Mouse (Mus musculus) lung, adult 2 months (tissue): ENCODE data around the gene Gm7030. TPM values are rescaled to one million over a fixed set of nuclear protein-coding genes. Genes with fewer than 3 reads are reported as not detected.
"Not testable (repeated sequence)": the region's sequence is repeated elsewhere in the genome, so short reads cannot be mapped to it uniquely, and the experiment has no call there.

Experiments used
- DNase-seq: peaks from one replicate; pipeline ENCODE4 v3.0.0; 2022
- H3K4me1 ChIP-seq: fragments of 200-500 bp; 2 replicates; pipeline ENCODE4 v1.6.1; 2011; ENCODE audit warnings: low read length; ENCODE audit not compliant: control insufficient read depth, insufficient read depth
- H3K4me3 ChIP-seq: fragments of 200-500 bp; replicated peaks from 2 replicates; pipeline ENCODE3; 2011; ENCODE audit warnings: low read depth, mild to moderate bottlenecking, control low read depth, low read length; ENCODE audit errors: extremely low read depth
- CTCF ChIP-seq: fragments of 200-500 bp; IDR thresholded peaks from 2 replicates; pipeline ENCODE4 v1.5.1; 2011; ENCODE audit warnings: mild to moderate bottlenecking, low read length, control low read depth; ENCODE audit not compliant: insufficient read depth
- POLR2A ChIP-seq: fragments of 200-500 bp; IDR thresholded peaks from 2 replicates; pipeline ENCODE4 v1.6.1; 2011; ENCODE audit warnings: low read depth, mild to moderate bottlenecking, control low read depth, low read length, borderline replicate concordance; ENCODE audit errors: extremely low read depth
- WGBS: fragments of 180-500 bp; shearing (Covaris S2); methylation state at CpG from one replicate; pipeline ENCODE4 v1.1.7; 2018; 5-methylcytosine and 5-hydroxymethylcytosine counted together
- polyA plus RNA-seq: library from polyadenylated mRNA; depleted of rRNA; stranded (reverse); fragments of >200 nt; gene quantifications from 2 replicates; pipeline ENCODE4 v1.2.3, GENCODE M21; 2012

Gm7030 gene
- polyA plus RNA-seq, 1 experiment, result not detected

DNA sequence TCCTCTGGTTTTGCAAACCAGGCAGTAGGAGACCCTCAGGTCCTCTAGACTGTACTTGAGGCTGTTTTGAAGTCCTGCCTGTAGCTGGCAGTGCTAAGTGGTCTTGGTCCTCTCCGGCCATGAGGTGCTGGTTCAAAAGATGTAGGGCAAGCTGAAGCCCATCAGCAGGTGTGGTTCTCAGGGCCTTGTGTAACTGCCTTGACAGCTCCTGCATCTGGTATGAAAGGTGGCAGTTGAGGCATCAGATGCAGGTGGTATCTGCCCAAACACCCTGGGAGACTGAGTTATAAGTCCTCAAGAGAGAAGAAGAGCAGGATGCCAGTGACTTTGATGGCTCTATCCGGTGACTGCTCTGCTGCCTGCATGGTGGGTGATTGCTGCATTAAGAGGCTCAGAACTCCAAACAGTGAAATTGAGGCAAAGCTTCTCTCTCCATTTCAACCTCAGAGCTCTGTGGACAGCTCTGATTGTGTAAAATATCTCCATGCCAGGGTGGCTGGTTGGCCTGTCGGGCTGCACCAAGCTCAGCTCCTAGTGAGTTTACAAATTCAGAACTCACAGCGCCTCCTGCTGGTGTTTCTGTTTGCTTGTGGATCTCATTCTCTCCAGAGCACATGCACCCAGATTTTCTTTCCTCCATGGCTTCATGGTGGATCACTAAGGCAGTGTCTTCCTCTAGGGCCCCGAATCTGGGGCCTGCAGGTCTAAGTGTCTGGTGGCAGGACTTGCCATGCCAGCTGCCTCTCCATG is 2.5 kb upstream of the Gm7030 start:
- no peak overlapping the region for H3K4me3 ChIP-seq
- DNase-seq, result no peak
- no peak for TF ChIP-seq CTCF
- TF ChIP-seq POLR2A, result no peak
- no peaks in the 10 kb centered on the region for H3K4me1 ChIP-seq
- WGBS, result 71% methylated on average over 5 of the region's 5 CpGs

DNA sequence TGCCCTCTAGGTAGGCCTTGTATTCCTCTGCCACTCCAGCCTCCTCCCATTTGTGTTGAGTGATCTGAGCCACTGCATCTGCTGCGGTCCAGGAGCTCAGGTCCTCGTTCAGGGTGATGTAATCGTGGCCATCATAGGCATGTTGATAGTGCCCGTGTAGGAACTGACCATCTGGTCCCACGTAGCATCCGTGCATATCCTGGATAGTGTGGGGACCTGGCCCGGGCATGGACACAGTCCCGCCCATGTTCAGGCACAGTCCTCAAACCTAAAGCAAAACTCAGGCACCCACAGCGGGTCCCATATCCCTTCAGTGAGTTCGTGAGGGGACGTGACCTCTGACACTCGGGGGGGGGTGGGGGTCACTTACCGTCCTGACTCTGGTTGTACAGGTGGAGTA is 700 bp downstream of the Gm7030 start:
- not testable (repeated sequence) for H3K4me1 ChIP-seq, H3K4me3 ChIP-seq, DNase-seq
- 62% methylated on average over 12 of the region's 13 CpGs for WGBS

DNA sequence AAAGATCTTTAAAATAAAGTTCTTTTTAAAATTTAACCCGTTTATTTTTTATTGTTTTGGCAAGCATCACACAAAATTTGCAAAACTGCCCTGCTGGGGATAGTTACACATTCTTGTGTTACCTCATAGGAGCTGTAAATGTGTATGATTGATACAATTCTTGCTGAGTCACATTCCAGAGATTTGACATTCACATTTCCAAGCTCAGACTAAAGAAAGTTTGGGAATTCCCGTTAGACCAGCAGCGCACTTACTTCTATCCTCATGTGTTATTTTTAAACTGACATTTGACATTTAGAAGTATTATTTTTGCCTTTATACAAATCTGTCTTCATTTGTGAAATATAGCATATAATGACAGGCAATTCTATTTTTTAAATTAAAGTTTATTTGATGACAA is 5.1 kb downstream of the Gm7030 start:
- WGBS, result 62% methylated on average over 3 of the region's 3 CpGs
- DNase-seq, H3K4me3 ChIP-seq, H3K4me1 ChIP-seq: not testable (repeated sequence)

DNA sequence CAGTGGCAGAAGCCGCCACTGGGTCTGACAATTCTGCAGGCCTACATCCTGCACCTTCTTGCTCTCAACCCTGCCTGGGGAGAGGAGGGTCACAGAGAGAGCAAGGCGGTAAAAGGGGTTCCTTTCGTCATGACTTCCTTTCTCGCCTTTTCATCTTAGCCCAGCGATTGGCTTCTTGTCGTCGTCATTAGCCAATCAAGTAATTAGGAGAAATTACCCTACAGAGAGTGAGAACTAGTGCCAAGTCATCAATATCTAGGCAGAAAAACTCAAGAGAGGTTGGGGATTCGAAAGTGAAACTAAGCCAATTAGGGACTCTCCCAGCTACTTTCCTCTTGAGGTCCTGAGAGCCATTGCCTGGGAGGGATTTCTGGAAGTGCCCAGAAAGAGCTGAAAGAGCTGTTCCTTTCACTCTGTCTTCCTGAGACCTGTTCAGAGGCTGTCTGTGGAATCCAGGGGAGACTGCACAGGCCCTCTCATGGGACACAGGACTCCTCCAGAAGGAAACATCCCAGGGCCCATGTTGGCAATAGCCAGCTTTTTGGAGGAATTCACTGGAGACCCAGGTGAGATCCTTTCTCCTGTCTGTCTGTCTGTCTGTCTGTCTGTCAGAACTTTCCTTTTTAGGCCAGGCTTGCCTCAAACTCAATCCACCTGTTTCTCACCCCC is 7.7 kb downstream of the Gm7030 start, which contains the start of gene Gm19684:
Gene Gm19684 (plus strand): TSS at position 327 of the 669 bp plus-strand sequence.
- peak; percentile 46 for DNase-seq
- peak within 1 kb of the TSS; percentile 61 for H3K4me3 ChIP-seq
- TF ChIP-seq POLR2A, result peak; percentile 87; the same call in 1 of the 2 replicates
- WGBS, result 2% methylated on average over 8 of the region's 8 CpGs
- H3K4me1 ChIP-seq, result not testable (repeated sequence)

GRCm38 (mm10) chr17:36120839-36121238 is 8.4 kb downstream of the Gm7030 start:
- not testable (repeated sequence) for DNase-seq, H3K4me1 ChIP-seq
- H3K4me3 ChIP-seq, result peak overlapping the region; percentile 21
- WGBS, result 22% methylated on average over 18 of the region's 18 CpGs

GRCm38 (mm10) chr17:36116545-36116944 is 12.7 kb downstream of the Gm7030 start:
- H3K4me1 ChIP-seq, H3K4me3 ChIP-seq, DNase-seq: not testable (repeated sequence)
- 30% methylated on average over 3 of the region's 3 CpGs for WGBS

GRCm38 (mm10) chr17:36113979-36114593 is 15.1 kb downstream of the Gm7030 start:
- H3K4me3 ChIP-seq, H3K4me1 ChIP-seq: not testable (repeated sequence)
- whole genome bisulfite sequencing, result 24% methylated on average over 6 of the region's 6 CpGs
- peak; percentile 27 for DNase-seq
- TF ChIP-seq CTCF, result peak; percentile 45

DNA sequence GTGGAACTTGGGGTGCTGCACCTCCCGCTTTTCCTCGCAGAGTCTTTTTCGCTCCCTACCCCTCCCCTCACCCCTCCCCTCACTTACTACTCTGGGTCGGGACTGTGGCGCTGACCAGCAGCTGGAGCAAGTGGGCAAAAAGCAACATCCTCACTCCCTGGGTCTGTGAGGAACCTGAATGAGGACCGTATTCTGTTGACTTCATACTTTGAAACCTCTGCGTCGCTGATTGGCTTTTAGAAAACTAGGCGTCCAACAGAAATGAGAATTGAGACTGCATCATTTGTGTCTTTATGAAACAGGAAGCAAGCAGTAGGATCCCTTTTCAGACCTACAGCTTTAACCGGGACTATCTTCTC is 17.7 kb downstream of the Gm7030 start:
- under 1% methylated on average over 10 of the region's 10 CpGs for WGBS

GRCm38 (mm10) chr17:36110641-36111509 is 18.4 kb downstream of the Gm7030 start:
- DNase-seq, result peak; percentile 39
- WGBS, result 2% methylated on average over 57 of the region's 57 CpGs
- H3K4me3 ChIP-seq, result peak overlapping the region; percentile 31
- not testable (repeated sequence) for H3K4me1 ChIP-seq

More for the DNA sequence above, 17.7 kb downstream of the Gm7030 start:
- TF ChIP-seq POLR2A, result 0 out of 2 replicates have a peak, but pooled peaks have one; percentile 9
- DNase-seq, H3K4me1 ChIP-seq: not testable (repeated sequence)
- peak overlapping the region; percentile 31 for H3K4me3 ChIP-seq

GRCm38 (mm10) chr17:36110129-36110528 is 19.1 kb downstream of the Gm7030 start:
- H3K4me3 ChIP-seq, DNase-seq, H3K4me1 ChIP-seq: not testable (repeated sequence)
- WGBS, result 46% methylated on average over 3 of the region's 3 CpGs

- H3K4me1 ChIP-seq, DNase-seq, H3K4me3 ChIP-seq: not testable (repeated sequence)
- 88% methylated on average over 12 of the region's 12 CpGs for WGBS
These were observed 27.1 kb downstream of the Gm7030 start for GRCm38 (mm10) chr17:36102091-36102490.

GRCm38 (mm10) chr17:36099603-36100002 is 29.6 kb downstream of the Gm7030 start:
- not testable (repeated sequence) for DNase-seq, H3K4me3 ChIP-seq, H3K4me1 ChIP-seq
- WGBS, result 65% methylated on average over 2 of the region's 2 CpGs
